Mouse (Mus musculus) adrenal gland, adult (tissue): ENCODE data around the gene Msi2.

Experiments used
- DNase-seq, 2 experiments: peaks; one replicate each; pipeline ENCODE4 v3.0.0; 2022 to 2023; ENCODE audit warnings: low spot score in 1 of 2; ENCODE audit not compliant: inconsistent age in 2 of 2

Msi2 gene

GRCm38 (mm10) chr11:88421057-88421578, 297.2 kb downstream of the Msi2 start:
- no peak for DNase-seq

GRCm38 (mm10) chr11:88419657-88420366, 298.5 kb downstream of the Msi2 start:
- no peak for DNase-seq

GRCm38 (mm10) chr11:88419064-88419463, 299.2 kb downstream of the Msi2 start:
- DNase-seq = no peak

- no peak for DNase-seq
Measured at GRCm38 (mm10) chr11:88414157-88414870, 304.0 kb downstream of the Msi2 start.

- peak; percentile 54 to 79 for DNase-seq
Measured at GRCm38 (mm10) chr11:88412423-88413094, 305.8 kb downstream of the Msi2 start.

GRCm38 (mm10) chr11:88408305-88408704, 310.0 kb downstream of the Msi2 start:
- DNase-seq = no peak

GRCm38 (mm10) chr11:88406408-88406915, 311.9 kb downstream of the Msi2 start:
- no peak for DNase-seq

- no peak for DNase-seq
Measured at GRCm38 (mm10) chr11:88404816-88405613, 313.3 kb downstream of the Msi2 start.

- no peak for DNase-seq
Measured at GRCm38 (mm10) chr11:88404247-88404677, 314.1 kb downstream of the Msi2 start.

- DNase-seq = peak; percentile 81
Measured at GRCm38 (mm10) chr11:88402290-88402689, 316.0 kb downstream of the Msi2 start.

- DNase-seq = no peak
Measured at GRCm38 (mm10) chr11:88401333-88401732, 317.0 kb downstream of the Msi2 start.

GRCm38 (mm10) chr11:88400926-88401325, 317.4 kb downstream of the Msi2 start:
- no peak for DNase-seq

- DNase-seq = peak; percentile 63 to 76
Measured at GRCm38 (mm10) chr11:88400235-88400634, 318.1 kb downstream of the Msi2 start.

- DNase-seq = peak in 1 of 2 experiments; percentile 31
Measured at GRCm38 (mm10) chr11:88399431-88399830, 318.9 kb downstream of the Msi2 start.

- DNase-seq = peak in 1 of 2 experiments; percentile 22
Measured at GRCm38 (mm10) chr11:88399028-88399427, 319.3 kb downstream of the Msi2 start.

- peak in 1 of 2 experiments; percentile 24 for DNase-seq
Measured at GRCm38 (mm10) chr11:88395076-88395990, 323.0 kb downstream of the Msi2 start.

- no peak for DNase-seq
Measured at GRCm38 (mm10) chr11:88394341-88395075, 323.8 kb downstream of the Msi2 start.

- DNase-seq = no peak
Measured at GRCm38 (mm10) chr11:88392715-88393114, 325.6 kb downstream of the Msi2 start.
